Mouse (Mus musculus): ENCODE data around the gene Ckm.

GRCm38 (mm10) chr7:19455186-19455585 is 50.6 kb downstream of the Ckm start:
- no peak for TF ChIP-seq POLR2A (IDR thresholded peaks at IDR 0.05; ENCODE audit: insufficient read length, low read depth)
- no peak for TF ChIP-seq MYOD1 (IDR thresholded peaks at IDR 0.05; ENCODE audit: control insufficient read depth in 1 of 3, insufficient read length in 2 of 3, low read depth in 2 of 3)
- TF ChIP-seq POLR2AphosphoS2 (IDR thresholded peaks at IDR 0.05; ENCODE audit: insufficient read length, low read depth): no peak
- no peak for TF ChIP-seq CEBPB (IDR thresholded peaks at IDR 0.05; ENCODE audit: insufficient read depth, poor library complexity, severe bottlenecking)
- TF ChIP-seq SRF (IDR thresholded peaks at IDR 0.05; ENCODE audit: control insufficient read depth, insufficient read length, low read depth): no peak

Measured in myocyte (in vitro differentiated cells).